Mouse (Mus musculus): ENCODE measurements at regions not wholly inside any gene's neighbourhood (a gene's known extent, or its start where the extent isn't known, plus 50 kb on each side); places are given as distances from the start of the nearest gene placed in this dataset.

DNA sequence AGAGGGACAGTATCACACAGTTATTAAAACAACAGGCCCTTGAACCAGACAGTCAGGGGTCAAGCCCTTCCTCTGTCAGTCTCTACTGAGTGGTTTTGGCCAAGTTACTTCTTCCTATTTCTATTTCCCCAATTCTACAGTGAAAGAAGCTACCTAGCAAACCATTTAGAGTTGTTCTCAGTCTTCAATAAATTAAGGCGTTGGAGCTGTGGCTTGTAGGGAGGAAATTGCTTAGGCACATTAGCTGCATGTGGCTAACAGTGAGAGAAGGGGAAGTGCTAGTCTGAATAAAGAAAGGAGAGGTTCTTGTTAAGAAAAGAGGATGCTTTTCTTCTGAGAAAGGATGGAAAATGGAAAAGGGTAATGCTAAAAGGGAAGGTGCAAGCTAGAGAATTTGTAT lies 60.0 kb upstream of the H2al1a start:
- Histone ChIP-seq H3K4me3 (ENCODE audit: low read depth, low read length) (no peak overlapping the region), H3K36me3 (ENCODE audit: control insufficient read depth, insufficient read depth, low read length, poor library complexity, severe bottlenecking) (no peaks in the 10 kb centered on the region), H3K9me3 (replicated peaks; ENCODE audit: control insufficient read depth, insufficient read depth, low read length, poor library complexity, severe bottlenecking) (no peaks in the 10 kb centered on the region), H3K27ac (ENCODE audit: insufficient read depth, low read length) (no peak overlapping the region), H3K27me3 (ENCODE audit: control insufficient read depth, insufficient read depth, low read length, poor library complexity, severe bottlenecking) (no peaks in the 10 kb centered on the region), H3K4me1 (ENCODE audit: control insufficient read depth, insufficient read depth, low read length) (no peaks in the 10 kb centered on the region), H3K9ac (ENCODE audit: low read depth, poor library complexity, severe bottlenecking) (no peak overlapping the region)
- TF ChIP-seq CTCF (IDR thresholded peaks at IDR 0.05; ENCODE audit: low read depth, low read length) (no peak), POLR2A (IDR thresholded peaks at IDR 0.05; ENCODE audit: insufficient read depth, low read length) (no peak), EP300 (IDR thresholded peaks at IDR 0.05; ENCODE audit: insufficient read depth, low read depth, low read length) (no peak)

DNA sequence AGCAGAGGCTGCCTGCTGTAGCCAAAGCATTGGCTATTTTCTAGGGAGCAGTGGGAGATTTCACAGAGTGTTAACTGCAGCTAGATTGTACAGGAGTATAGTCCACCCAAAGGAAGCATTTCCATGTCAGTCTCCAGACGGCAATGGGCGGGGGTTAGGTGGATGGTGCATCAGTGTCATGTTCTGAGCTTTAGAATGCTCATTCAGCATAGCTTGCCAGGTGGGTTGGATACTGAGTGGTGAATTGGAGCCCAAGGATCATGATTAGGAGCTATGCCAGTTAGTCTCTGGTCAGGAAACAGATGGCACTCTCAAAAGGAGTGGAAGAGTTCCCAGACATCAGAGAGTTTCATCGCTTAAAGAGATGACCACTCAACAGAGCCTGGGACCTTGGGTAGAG lies 53.5 kb upstream of the H2al1a start:
- no peak overlapping the region for H3K4me3 ChIP-seq (ENCODE audit: low read depth, low read length)
- H3K36me3 ChIP-seq (ENCODE audit: control insufficient read depth, insufficient read depth, low read length, poor library complexity, severe bottlenecking): no peaks in the 10 kb centered on the region
- H3K27me3 ChIP-seq (ENCODE audit: control insufficient read depth, insufficient read depth, low read length, poor library complexity, severe bottlenecking): no peaks in the 10 kb centered on the region
- H3K9ac ChIP-seq (ENCODE audit: low read depth, poor library complexity, severe bottlenecking): no peak overlapping the region
- no peaks in the 10 kb centered on the region for H3K9me3 ChIP-seq (replicated peaks; ENCODE audit: control insufficient read depth, insufficient read depth, low read length, poor library complexity, severe bottlenecking)
- TF ChIP-seq CTCF (IDR thresholded peaks at IDR 0.05; ENCODE audit: low read depth, low read length) (no peak), EP300 (IDR thresholded peaks at IDR 0.05; ENCODE audit: insufficient read depth, low read depth, low read length) (no peak), POLR2A (IDR thresholded peaks at IDR 0.05; ENCODE audit: insufficient read depth, low read length) (no peak)
- H3K4me1 ChIP-seq (ENCODE audit: control insufficient read depth, insufficient read depth, low read length): no peaks in the 10 kb centered on the region
- H3K27ac ChIP-seq (ENCODE audit: insufficient read depth, low read length): no peak overlapping the region
